Mouse (Mus musculus) intestine, embryonic 14.5 days (tissue): Measurements from ENCODE around the gene Trim27. TPM values are rescaled to one million over a fixed set of nuclear protein-coding genes. Genes with fewer than 3 reads are reported as not detected.

Experiments used
- ATAC-seq: fragments of 200-750 bp; cut with Nextera tagmentation; replicated peaks from 2 replicates; pipeline ENCODE4 v1.8.0; 2017; ENCODE audit warnings: low read depth, moderate number of reproducible peaks, moderate TSS enrichment, moderate library complexity; ENCODE audit not compliant: low FRiP score, low TSS enrichment
- DNase-seq: peaks from one replicate; pipeline ENCODE4 v3.0.0-alpha.2; 2018; ENCODE audit warnings: low spot score
- H3K27ac ChIP-seq: fragments of 300-500 bp; sonication (generic); 2 replicates; pipeline ENCODE4 v1.5.1; 2014; ENCODE audit warnings: low read depth, mild to moderate bottlenecking, control low read depth
- H3K27me3 ChIP-seq: fragments of 300-500 bp; sonication (generic); replicated peaks from 2 replicates; pipeline ENCODE4 v1.6.1; 2014; ENCODE audit warnings: low read length, control low read depth; ENCODE audit not compliant: control insufficient read depth, insufficient read depth
- H3K36me3 ChIP-seq: fragments of 300-500 bp; sonication (generic); 2 replicates; pipeline ENCODE4 v1.6.1; 2014; ENCODE audit warnings: low read length, control low read depth; ENCODE audit not compliant: control insufficient read depth, insufficient read depth
- H3K4me1 ChIP-seq: fragments of 300-500 bp; sonication (generic); replicated peaks from 2 replicates; pipeline ENCODE4 v1.6.1; 2014; ENCODE audit warnings: low read length, control low read depth, mixed read lengths; ENCODE audit not compliant: control insufficient read depth, insufficient read depth
- H3K4me2 ChIP-seq: fragments of 300-500 bp; sonication (generic); 2 replicates; pipeline ENCODE4 v1.6.1; 2014; ENCODE audit warnings: low read length
- H3K4me3 ChIP-seq: fragments of 300-500 bp; sonication (generic); 2 replicates; pipeline ENCODE4 v1.5.1; 2014; ENCODE audit warnings: low read depth, low read length, control low read depth, mixed read lengths
- H3K9ac ChIP-seq: fragments of 300-500 bp; sonication (generic); 2 replicates; pipeline ENCODE4 v1.6.1; 2014; ENCODE audit warnings: mild to moderate bottlenecking, low read length
- H3K9me3 ChIP-seq: fragments of 300-500 bp; sonication (generic); 2 replicates; pipeline ENCODE4 v1.6.1; 2016; ENCODE audit warnings: low read length, control low read depth; ENCODE audit not compliant: control insufficient read depth
- WGBS: fragments of 180-500 bp; shearing (Covaris S2); extraction: QIAGEN DNeasy Blood & Tissue Kit; methylation state at CpG from one replicate; pipeline ENCODE4 v1.1.7; 2014; 5-methylcytosine and 5-hydroxymethylcytosine counted together
- polyA plus RNA-seq: library from polyadenylated mRNA; unstranded; fragments of >200 nt; fragmentation: Nextera tagmentation; extraction: Ambion mirVana; gene quantifications from 2 replicates; pipeline ENCODE4 v1.2.1, GENCODE M21; 2014

The Trim27 gene
- polyA plus RNA-seq, 1 experiment from 2014 or later: 169 TPM

DNA sequence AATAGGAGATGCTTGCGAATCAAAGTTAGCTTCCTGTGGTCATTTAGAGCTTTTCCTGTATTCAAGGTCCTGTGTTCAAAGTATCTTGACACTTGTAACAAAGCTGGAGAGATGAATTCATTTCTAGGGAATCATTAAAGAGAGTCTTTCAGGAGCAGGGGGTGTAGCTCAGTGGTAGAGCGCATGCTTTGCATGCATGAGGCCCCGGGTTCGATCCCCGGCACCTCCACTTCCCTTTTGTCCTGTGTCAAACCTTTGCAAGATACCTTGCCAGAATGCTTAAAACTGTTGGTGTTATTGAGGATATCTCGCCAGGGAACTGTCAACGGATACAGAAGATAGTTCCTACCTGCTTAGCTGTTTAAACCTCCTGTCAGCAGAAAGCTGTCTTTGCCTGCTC, 61.5 kb downstream of the Trim27 start:
- no peak overlapping the region for H3K27ac ChIP-seq
- no peak overlapping the region for H3K4me2 ChIP-seq
- H3K36me3 ChIP-seq: no peaks in the 10 kb centered on the region
- no peaks in the 10 kb centered on the region for H3K9me3 ChIP-seq
- peaks cover 6% of the 10 kb centered on the region for H3K27me3 ChIP-seq
- DNase-seq: peak; percentile 67
- 19% methylated on average over 7 of the region's 7 CpGs for WGBS
- H3K4me1 ChIP-seq: no peaks in the 10 kb centered on the region
- peak; percentile 68; the same call in 1 of the 2 replicates for ATAC-seq
- H3K4me3 ChIP-seq: no peak overlapping the region
- no peak overlapping the region for H3K9ac ChIP-seq

GRCm38 (mm10) chr13:21242408-21243125, 63.3 kb downstream of the Trim27 start:
- 8% methylated on average over 16 of the region's 16 CpGs for WGBS
- ATAC-seq: no peak
- peak overlapping the region; percentile 13 for H3K4me3 ChIP-seq
- H3K4me1 ChIP-seq: no peaks in the 10 kb centered on the region
- peak; percentile 62 for DNase-seq
- H3K9ac ChIP-seq: no peak overlapping the region
- no peaks in the 10 kb centered on the region for H3K9me3 ChIP-seq
- no peak overlapping the region for H3K27ac ChIP-seq
- peaks cover 6% of the 10 kb centered on the region for H3K27me3 ChIP-seq
- peak overlapping the region; percentile 42 for H3K4me2 ChIP-seq
- H3K36me3 ChIP-seq: no peaks in the 10 kb centered on the region

DNA sequence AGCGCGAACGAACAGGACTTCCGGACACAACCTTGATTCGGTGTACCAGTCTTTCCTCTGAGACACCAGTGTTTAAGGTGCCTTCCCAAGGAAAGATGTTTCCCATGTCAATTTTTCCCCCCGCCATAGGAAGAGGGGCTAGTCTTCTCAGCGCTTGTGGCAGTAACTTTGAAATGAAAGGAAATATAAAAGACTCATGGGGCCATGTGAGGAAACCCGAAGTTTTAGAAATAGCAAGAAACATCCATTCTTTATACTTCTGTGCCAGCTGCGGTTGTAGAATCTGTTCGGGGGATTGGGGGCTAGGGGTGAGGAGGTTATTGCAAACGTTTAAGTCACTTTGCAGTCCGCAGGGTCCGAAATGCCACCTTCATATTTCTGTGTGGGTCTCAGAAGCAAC, 64.0 kb downstream of the Trim27 start:
- Histone ChIP-seq H3K27me3 (peaks cover 6% of the 10 kb centered on the region), H3K4me3 (peak overlapping the region; percentile 13), H3K27ac (no peak overlapping the region), H3K4me2 (peak overlapping the region; percentile 42), H3K9me3 (no peaks in the 10 kb centered on the region), H3K36me3 (no peaks in the 10 kb centered on the region), H3K9ac (no peak overlapping the region), H3K4me1 (no peaks in the 10 kb centered on the region)
- WGBS: 15% methylated on average over 13 of the region's 13 CpGs
- ATAC-seq: no peak
- DNase-seq: no peak

- no peaks in the 10 kb centered on the region for H3K4me1 ChIP-seq
- H3K27ac ChIP-seq: no peak overlapping the region
- no peaks in the 10 kb centered on the region for H3K9me3 ChIP-seq
- WGBS: 79% methylated on average over 5 of the region's 5 CpGs
- ATAC-seq (no peak), DNase-seq (peak; percentile 54)
- peaks cover 6% of the 10 kb centered on the region for H3K27me3 ChIP-seq
- H3K4me3 ChIP-seq: no peak overlapping the region
- H3K9ac ChIP-seq: no peak overlapping the region
- H3K4me2 ChIP-seq: no peak overlapping the region
- H3K36me3 ChIP-seq: no peaks in the 10 kb centered on the region
Measured at GRCm38 (mm10) chr13:21244089-21244488, 64.8 kb downstream of the Trim27 start.

Other genes starting within 250 kb of the Trim27 start
- gene Olfr1370, start 104.5 kb upstream of the Trim27 start, polyA plus RNA-seq: not detected in 2 replicates
- not detected in 2 replicates for gene Olfr1369-ps1, start 68.0 kb upstream of the Trim27 start, polyA plus RNA-seq
- gene Olfr263, start 49.8 kb upstream of the Trim27 start, polyA plus RNA-seq: not detected in 2 replicates
- not detected in 2 replicates for gene Olfr1368, start 33.6 kb upstream of the Trim27 start, polyA plus RNA-seq
- gene Gpx5, start 113.3 kb downstream of the Trim27 start, polyA plus RNA-seq: not detected in 2 replicates
- 0.43 TPM in 1 of 2 replicates, not detected in the other for gene Gpx6, start 132.7 kb downstream of the Trim27 start, polyA plus RNA-seq
- gene Olfr1367, start 167.5 kb downstream of the Trim27 start, polyA plus RNA-seq: not detected in 2 replicates
- gene Zscan12, start 183.4 kb downstream of the Trim27 start, polyA plus RNA-seq: 10.1 and 12.7 TPM in 2 replicates
- gene Zkscan3, start 223.3 kb downstream of the Trim27 start, polyA plus RNA-seq: 72.2 and 74.6 TPM in 2 replicates